Mouse (Mus musculus): Measurements from ENCODE around the gene Hdac7. TPM values are rescaled to one million over a fixed set of nuclear protein-coding genes. Genes with fewer than 3 reads are reported as not detected.

Gene Hdac7
- total and polyA plus RNA-seq, 2 experiments from 2014 or later: 24.2 to 29.2 TPM

DNA sequence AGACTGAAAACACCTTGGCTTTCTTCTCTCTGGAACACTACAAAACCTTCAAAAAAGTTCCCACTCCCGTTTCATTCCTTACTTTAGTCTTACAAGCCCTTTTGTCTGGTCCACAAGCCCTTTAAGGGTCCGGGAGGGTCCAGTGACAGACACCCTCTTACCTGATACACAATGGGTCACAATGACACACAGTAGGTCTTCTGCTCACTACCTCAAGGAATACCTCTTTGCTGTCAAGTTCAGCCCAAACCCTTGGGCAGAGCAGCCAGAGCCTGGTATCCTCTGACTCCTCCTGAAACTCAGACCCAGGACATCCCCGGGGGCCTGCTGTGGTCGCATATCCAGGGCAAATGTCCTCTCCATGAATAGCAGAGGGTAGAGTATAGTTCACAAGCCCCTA, 95.3 kb downstream of the Hdac7 start:
- no peak for TF ChIP-seq CTCF (IDR thresholded peaks at IDR 0.05)
- Histone ChIP-seq H3K27me3 (ENCODE audit: insufficient read depth, low read length) (0 out of 2 replicates have a peak, but pooled peaks cover 4% of the 10 kb centered on the region), H3K27ac (ENCODE audit: low read depth, low read length) (no peak overlapping the region), H3K4me2 (ENCODE audit: low read depth, low read length, poor library complexity, severe bottlenecking) (no peak overlapping the region), H3K9ac (replicated peaks; ENCODE audit: low read length, poor library complexity, severe bottlenecking) (no peak overlapping the region), H3K36me3 (ENCODE audit: insufficient read depth, low read length) (peaks cover 28% of the 10 kb centered on the region), H3K9me3 (ENCODE audit: low read length) (no peaks in the 10 kb centered on the region), H3K4me1 (ENCODE audit: insufficient read depth, low read length) (no peaks in the 10 kb centered on the region), H3K4me3 (ENCODE audit: low read depth, low read length) (no peak overlapping the region)
- WGBS: 84% methylated on average over 4 of the region's 4 CpGs
- ATAC-seq (ENCODE audit: low FRiP score) (no peak), DNase-seq (ENCODE audit: low spot score) (no peak)

DNA sequence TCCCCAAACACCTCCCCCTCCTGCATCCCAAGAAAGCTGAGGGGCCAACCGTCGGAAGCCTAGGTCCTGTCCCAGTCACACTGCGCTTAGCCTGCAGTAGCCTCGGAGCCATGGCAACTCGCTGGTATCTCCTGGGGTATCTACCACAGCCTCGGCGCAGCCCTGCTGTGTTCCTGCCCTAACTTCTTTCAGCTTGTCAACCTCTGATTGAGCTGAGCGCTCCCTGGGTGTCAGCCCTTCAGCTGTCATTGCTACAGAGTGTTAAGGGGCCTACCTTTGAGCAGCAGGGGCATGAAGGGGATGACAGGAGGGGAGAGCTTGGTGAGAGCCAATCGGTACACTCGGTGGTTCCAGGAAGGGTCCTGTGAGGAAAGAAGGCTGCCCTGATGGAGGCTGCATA, 96.0 kb downstream of the Hdac7 start:
- no peaks in the 10 kb centered on the region for H3K9me3 ChIP-seq (ENCODE audit: low read length)
- ATAC-seq (ENCODE audit: low FRiP score) (no peak), DNase-seq (ENCODE audit: low spot score) (no peak)
- H3K9ac ChIP-seq (replicated peaks; ENCODE audit: low read length, poor library complexity, severe bottlenecking): no peak overlapping the region
- H3K4me1 ChIP-seq (ENCODE audit: insufficient read depth, low read length): no peaks in the 10 kb centered on the region
- no peak overlapping the region for H3K4me2 ChIP-seq (ENCODE audit: low read depth, low read length, poor library complexity, severe bottlenecking)
- H3K4me3 ChIP-seq (ENCODE audit: low read depth, low read length): no peak overlapping the region
- TF ChIP-seq CTCF (IDR thresholded peaks at IDR 0.05): no peak
- 25% methylated on average over 10 of the region's 10 CpGs for WGBS
- no peak overlapping the region for H3K27ac ChIP-seq (ENCODE audit: low read depth, low read length)
- 0 out of 2 replicates have a peak, but pooled peaks cover 4% of the 10 kb centered on the region for H3K27me3 ChIP-seq (ENCODE audit: insufficient read depth, low read length)
- peaks cover 30% of the 10 kb centered on the region for H3K36me3 ChIP-seq (ENCODE audit: insufficient read depth, low read length)

DNA sequence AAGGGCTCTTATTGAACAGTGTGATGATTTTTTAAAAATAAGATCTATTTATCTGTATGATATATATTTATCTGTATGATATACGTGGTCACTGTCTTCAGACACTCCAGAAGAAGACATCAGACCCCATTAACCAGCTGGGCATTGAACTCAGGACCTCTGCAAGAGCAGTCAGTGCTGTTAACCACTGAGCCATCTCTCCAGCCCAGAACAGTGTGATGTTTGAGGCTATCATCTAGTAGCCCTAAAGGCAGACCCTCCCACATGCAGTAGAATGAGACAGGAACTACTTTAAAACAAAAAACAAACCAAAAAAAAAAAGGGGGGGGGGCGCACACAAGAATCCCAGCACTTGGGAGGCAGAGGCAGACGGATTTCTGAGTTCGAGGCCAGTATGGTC, 96.8 kb downstream of the Hdac7 start:
- peaks cover 30% of the 10 kb centered on the region for H3K36me3 ChIP-seq (ENCODE audit: insufficient read depth, low read length)
- no peak overlapping the region for H3K27ac ChIP-seq (ENCODE audit: low read depth, low read length)
- no peaks in the 10 kb centered on the region for H3K4me1 ChIP-seq (ENCODE audit: insufficient read depth, low read length)
- ATAC-seq (ENCODE audit: low FRiP score) (no peak), DNase-seq (ENCODE audit: low spot score) (no peak)
- 96% methylated on average over 4 of the region's 4 CpGs for WGBS
- no peak for TF ChIP-seq CTCF (IDR thresholded peaks at IDR 0.05)
- no peak overlapping the region for H3K4me3 ChIP-seq (ENCODE audit: low read depth, low read length)
- H3K4me2 ChIP-seq (ENCODE audit: low read depth, low read length, poor library complexity, severe bottlenecking): no peak overlapping the region
- H3K27me3 ChIP-seq (ENCODE audit: insufficient read depth, low read length): 0 out of 2 replicates have a peak, but pooled peaks cover 4% of the 10 kb centered on the region
- no peak overlapping the region for H3K9ac ChIP-seq (replicated peaks; ENCODE audit: low read length, poor library complexity, severe bottlenecking)
- H3K9me3 ChIP-seq (ENCODE audit: low read length): no peaks in the 10 kb centered on the region

- H3K4me3 ChIP-seq (ENCODE audit: low read depth, low read length): no peak overlapping the region
- no peak for ATAC-seq (ENCODE audit: low FRiP score)
- H3K9me3 ChIP-seq (ENCODE audit: low read length): no peaks in the 10 kb centered on the region
- no peak overlapping the region for H3K4me2 ChIP-seq (ENCODE audit: low read depth, low read length, poor library complexity, severe bottlenecking)
- no peak for TF ChIP-seq CTCF (IDR thresholded peaks at IDR 0.05)
- H3K27ac ChIP-seq (ENCODE audit: low read depth, low read length): no peak overlapping the region
- no peak overlapping the region for H3K9ac ChIP-seq (replicated peaks; ENCODE audit: low read length, poor library complexity, severe bottlenecking)
- no peaks in the 10 kb centered on the region for H3K4me1 ChIP-seq (ENCODE audit: insufficient read depth, low read length)
- peaks cover 27% of the 10 kb centered on the region for H3K36me3 ChIP-seq (ENCODE audit: insufficient read depth, low read length)
- H3K27me3 ChIP-seq (ENCODE audit: insufficient read depth, low read length): 0 out of 2 replicates have a peak, but pooled peaks cover 4% of the 10 kb centered on the region
- no peak for DNase-seq (ENCODE audit: low spot score)
- 97% methylated on average over 24 of the region's 24 CpGs for WGBS
Observed at GRCm38 (mm10) chr15:97746748-97747147, 97.6 kb downstream of the Hdac7 start.

DNA sequence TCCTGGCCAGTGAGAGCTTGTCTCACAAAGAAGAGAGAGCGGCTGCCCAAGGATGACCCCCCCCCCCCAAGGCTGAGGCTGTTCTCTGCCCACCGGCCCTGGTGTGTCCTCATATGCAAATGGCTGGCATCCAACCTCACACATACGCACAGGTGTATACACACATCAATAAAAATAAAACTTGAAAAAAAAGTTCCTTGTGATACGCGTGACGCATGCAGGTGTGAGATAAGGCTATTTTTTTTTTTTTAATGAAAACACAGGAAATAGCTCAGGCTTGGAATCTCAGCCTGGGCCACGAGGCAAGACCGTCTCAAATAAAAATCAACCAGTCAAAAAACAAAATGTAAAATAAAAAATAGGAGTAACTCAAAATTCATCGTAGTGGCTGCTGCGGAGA, 98.0 kb downstream of the Hdac7 start:
- DNase-seq (ENCODE audit: low spot score) (no peak), ATAC-seq (ENCODE audit: low FRiP score) (no peak)
- H3K4me2 ChIP-seq (ENCODE audit: low read depth, low read length, poor library complexity, severe bottlenecking): no peak overlapping the region
- no peak for TF ChIP-seq CTCF (IDR thresholded peaks at IDR 0.05)
- H3K9ac ChIP-seq (replicated peaks; ENCODE audit: low read length, poor library complexity, severe bottlenecking): no peak overlapping the region
- 91% methylated on average over 10 of the region's 10 CpGs for WGBS
- no peaks in the 10 kb centered on the region for H3K4me1 ChIP-seq (ENCODE audit: insufficient read depth, low read length)
- 0 out of 2 replicates have a peak, but pooled peaks cover 4% of the 10 kb centered on the region for H3K27me3 ChIP-seq (ENCODE audit: insufficient read depth, low read length)
- peaks cover 26% of the 10 kb centered on the region for H3K36me3 ChIP-seq (ENCODE audit: insufficient read depth, low read length)
- H3K9me3 ChIP-seq (ENCODE audit: low read length): no peaks in the 10 kb centered on the region
- H3K4me3 ChIP-seq (ENCODE audit: low read depth, low read length): no peak overlapping the region
- H3K27ac ChIP-seq (ENCODE audit: low read depth, low read length): no peak overlapping the region

- no peak overlapping the region for H3K4me3 ChIP-seq (ENCODE audit: low read depth, low read length)
- H3K9ac ChIP-seq (replicated peaks; ENCODE audit: low read length, poor library complexity, severe bottlenecking): no peak overlapping the region
- no peaks in the 10 kb centered on the region for H3K4me1 ChIP-seq (ENCODE audit: insufficient read depth, low read length)
- H3K27ac ChIP-seq (ENCODE audit: low read depth, low read length): no peak overlapping the region
- WGBS: 64% methylated on average over 9 of the region's 10 CpGs
- no peak for TF ChIP-seq CTCF (IDR thresholded peaks at IDR 0.05)
- ATAC-seq (ENCODE audit: low FRiP score): no peak
- H3K27me3 ChIP-seq (ENCODE audit: insufficient read depth, low read length): 0 out of 2 replicates have a peak, but pooled peaks cover 4% of the 10 kb centered on the region
- peaks cover 26% of the 10 kb centered on the region for H3K36me3 ChIP-seq (ENCODE audit: insufficient read depth, low read length)
- no peaks in the 10 kb centered on the region for H3K9me3 ChIP-seq (ENCODE audit: low read length)
- DNase-seq (ENCODE audit: low spot score): no peak
- no peak overlapping the region for H3K4me2 ChIP-seq (ENCODE audit: low read depth, low read length, poor library complexity, severe bottlenecking)
Observed at GRCm38 (mm10) chr15:97745331-97745730, 99.0 kb downstream of the Hdac7 start.

Measured in midbrain, postnatal 0 days (tissue).